ENCODE assay signal across 10 mouse cellular contexts in the genomic region with DNA sequence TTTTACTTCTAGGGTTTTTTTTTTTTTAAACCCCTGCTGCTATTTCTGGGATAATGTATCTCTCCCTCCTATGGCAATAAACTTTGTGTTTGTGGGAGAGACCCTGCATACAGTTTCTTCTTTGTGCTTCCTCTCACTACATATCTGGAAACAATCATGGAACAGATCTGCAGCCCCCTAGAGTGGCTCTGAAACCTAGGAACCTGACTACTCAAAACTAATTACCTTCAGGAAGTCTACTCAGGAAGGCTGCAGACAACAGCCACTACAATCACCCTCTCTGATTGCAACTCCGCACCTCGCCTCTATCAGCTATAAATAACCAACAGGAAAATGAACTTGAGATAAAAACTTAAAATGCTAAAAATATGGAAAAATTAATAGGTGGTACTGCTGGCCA. TPM values are rescaled to one million over a fixed set of nuclear protein-coding genes. Genes with fewer than 3 reads are reported as not detected.
DNase-seq lines count a peak whose midpoint lies in the region; ATAC-seq and TF ChIP-seq lines count a peak whose summit lies in the region.
"Had no signal": no experiment of that assay in that cellular context is flagged by ENCODE, and none has a peak within 500 bp of the region (broad histone marks: within the 10 kb centered on the region; RNA-seq: fewer than 3 reads in every experiment).

No protein-coding gene starts in this region.

- no peaks in the 10 kb centered on the region for H3K36me3 ChIP-seq in forebrain, embryonic 16.5 days (ENCODE audit: control insufficient read depth, insufficient read depth)
- peaks cover 5% of the 10 kb centered on the region; the same call in 1 of the 2 replicates for H3K36me3 ChIP-seq in limb, embryonic 12.5 days
- no peaks in the 10 kb centered on the region; the same call in 1 of the 2 replicates for H3K36me3 ChIP-seq in stomach, embryonic 14.5 days (ENCODE audit: control insufficient read depth, insufficient read depth, low read length)

- no peak for ATAC-seq in forebrain, embryonic 16.5 days
- no peak for ATAC-seq in limb, embryonic 12.5 days (ENCODE audit: insufficient number of reproducible peaks, insufficient read depth, low FRiP score, low TSS enrichment, low read depth)
- no peak for ATAC-seq in stomach, embryonic 14.5 days (ENCODE audit: insufficient number of reproducible peaks, insufficient read depth, low FRiP score, low read depth)
- ATAC-seq: Patski had no signal

- 15% methylated on average over 2 of the region's 2 CpGs for WGBS in lung, adult 2 months
- 67% methylated on average over 2 of the region's 2 CpGs for WGBS in forebrain, embryonic 16.5 days
- 14% methylated on average over 2 of the region's 2 CpGs for WGBS in limb, embryonic 12.5 days
- WGBS in stomach, embryonic 14.5 days = 58% methylated on average over 2 of the region's 2 CpGs

- DNase-seq in lung, adult 2 months = no peak
- DNase-seq in lung, postnatal 10 days = no peak
- no peak for DNase-seq in testis, postnatal 14 days (ENCODE audit: low spot score)
- DNase-seq in right cerebral cortex, postnatal 4 days = no peak
- DNase-seq: cerebellum, adult 11 months; thymus, postnatal 36 days had no signal

- H3K4me3 ChIP-seq in lung, adult 2 months (replicated peaks; ENCODE audit: extremely low read depth, low read depth, low read length) = peak overlapping the region; percentile 13
- H3K4me3 ChIP-seq in forebrain, embryonic 16.5 days (replicated peaks; ENCODE audit: low read length) = peak overlapping the region; percentile 63
- peak overlapping the region; percentile 84 for H3K4me3 ChIP-seq in limb, embryonic 12.5 days (replicated peaks)
- peak overlapping the region; percentile 80 for H3K4me3 ChIP-seq in stomach, embryonic 14.5 days (ENCODE audit: low read depth, low read length)

- peak overlapping the region; percentile 88 for H3K4me2 ChIP-seq in forebrain, embryonic 16.5 days (ENCODE audit: low read length)
- peak overlapping the region; percentile 80 for H3K4me2 ChIP-seq in limb, embryonic 12.5 days
- H3K4me2 ChIP-seq in stomach, embryonic 14.5 days (replicated peaks; ENCODE audit: low read depth, low read length) = peak overlapping the region; percentile 76

- no peaks in the 10 kb centered on the region for H3K27me3 ChIP-seq in forebrain, embryonic 16.5 days (replicated peaks; ENCODE audit: control insufficient read depth, insufficient read depth, low read length)
- H3K27me3 ChIP-seq in limb, embryonic 12.5 days = no peaks in the 10 kb centered on the region
- no peaks in the 10 kb centered on the region for H3K27me3 ChIP-seq in stomach, embryonic 14.5 days (ENCODE audit: control insufficient read depth, insufficient read depth, low read length)
- H3K27me3 ChIP-seq: Patski had no signal

- H3K9me3 ChIP-seq in forebrain, embryonic 16.5 days (ENCODE audit: control insufficient read depth, low read length) = no peaks in the 10 kb centered on the region
- H3K9me3 ChIP-seq in limb, embryonic 12.5 days = no peaks in the 10 kb centered on the region
- no peaks in the 10 kb centered on the region for H3K9me3 ChIP-seq in stomach, embryonic 14.5 days (ENCODE audit: control insufficient read depth, low read depth, low read length)

- TF ChIP-seq POLR2A in lung, adult 2 months (IDR thresholded peaks at IDR 0.05; ENCODE audit: borderline replicate concordance, extremely low read depth, low read depth, low read length) = no peak

- peaks cover 33% of the 10 kb centered on the region for H3K4me1 ChIP-seq in lung, adult 2 months (ENCODE audit: control insufficient read depth, insufficient read depth, low read length)
- H3K4me1 ChIP-seq in forebrain, embryonic 16.5 days (replicated peaks; ENCODE audit: control insufficient read depth, insufficient read depth, low read length) = peaks cover 32% of the 10 kb centered on the region
- peaks cover 50% of the 10 kb centered on the region for H3K4me1 ChIP-seq in limb, embryonic 12.5 days (replicated peaks)
- H3K4me1 ChIP-seq in stomach, embryonic 14.5 days (ENCODE audit: control insufficient read depth, insufficient read depth, low read length) = peaks cover 29% of the 10 kb centered on the region

- peak overlapping the region; percentile 83 for H3K9ac ChIP-seq in forebrain, embryonic 16.5 days (replicated peaks; ENCODE audit: low read depth, low read length)
- H3K9ac ChIP-seq in limb, embryonic 12.5 days (replicated peaks) = peak overlapping the region; percentile 19; the same call in 1 of the 2 replicates
- peak overlapping the region; percentile 21; the same call in 1 of the 2 replicates for H3K9ac ChIP-seq in stomach, embryonic 14.5 days (replicated peaks; ENCODE audit: low read depth, low read length)

- H3K27ac ChIP-seq in forebrain, embryonic 16.5 days (ENCODE audit: low read length) = no peak overlapping the region
- peak overlapping the region; percentile 66 for H3K27ac ChIP-seq in limb, embryonic 12.5 days
- H3K27ac ChIP-seq in stomach, embryonic 14.5 days (ENCODE audit: low read length) = peak overlapping the region; percentile 16; the same call in 1 of the 2 replicates

- no peak for TF ChIP-seq CTCF in lung, adult 2 months (IDR thresholded peaks at IDR 0.05; ENCODE audit: insufficient read depth, low read length)

RNA-seq across cellular contexts. Expression of gene Cttnbp2nl, which starts 1.8 kb away (rescaled TPM):
- polyA plus RNA-seq in lung, adult 2 months (2012; rRNA removed) = 18.5 and 21.6 TPM in 2 replicates
- polyA plus RNA-seq in forebrain, embryonic 16.5 days (2015; fragmentation: Nextera tagmentation; extraction: Ambion mirVana) = 62.6 and 70.2 TPM in 2 replicates
- polyA plus RNA-seq in limb, embryonic 12.5 days (2016; fragmentation: Nextera tagmentation; extraction: Ambion mirVana) = 43.6 and 46.2 TPM in 2 replicates
- polyA plus RNA-seq in stomach, embryonic 14.5 days (2014; fragmentation: Nextera tagmentation; extraction: Ambion mirVana) = 24.3 and 24.8 TPM in 2 replicates

RNA-seq across cellular contexts. Expression of gene 4930564D02Rik, which starts 15.5 kb away (rescaled TPM):
- polyA plus RNA-seq in lung, adult 2 months (2012; rRNA removed) = not detected in 2 replicates
- not detected in 2 replicates for polyA plus RNA-seq in forebrain, embryonic 16.5 days (2015; fragmentation: Nextera tagmentation; extraction: Ambion mirVana)
- not detected in 2 replicates for polyA plus RNA-seq in limb, embryonic 12.5 days (2016; fragmentation: Nextera tagmentation; extraction: Ambion mirVana)
- not detected in 2 replicates for polyA plus RNA-seq in stomach, embryonic 14.5 days (2014; fragmentation: Nextera tagmentation; extraction: Ambion mirVana)
- polyA plus RNA-seq: Patski had no signal

Comparison
In these comparisons a context has a peak if more than half of its experiments do, and no peak if none do; other contexts are left out.
1. H3K4me3 ChIP-seq: peak in every context shown above with its lines; median percentile 84 in limb, embryonic 12.5 days; 80 in stomach, embryonic 14.5 days; 63 in forebrain, embryonic 16.5 days; 13 in lung, adult 2 months.
2. H3K9ac ChIP-seq: peak in every context shown above with its lines; median percentile 83 in forebrain, embryonic 16.5 days; 21 in stomach, embryonic 14.5 days; 19 in limb, embryonic 12.5 days.